Mouse (Mus musculus): ENCODE results near the gene Sgip1.

DNA sequence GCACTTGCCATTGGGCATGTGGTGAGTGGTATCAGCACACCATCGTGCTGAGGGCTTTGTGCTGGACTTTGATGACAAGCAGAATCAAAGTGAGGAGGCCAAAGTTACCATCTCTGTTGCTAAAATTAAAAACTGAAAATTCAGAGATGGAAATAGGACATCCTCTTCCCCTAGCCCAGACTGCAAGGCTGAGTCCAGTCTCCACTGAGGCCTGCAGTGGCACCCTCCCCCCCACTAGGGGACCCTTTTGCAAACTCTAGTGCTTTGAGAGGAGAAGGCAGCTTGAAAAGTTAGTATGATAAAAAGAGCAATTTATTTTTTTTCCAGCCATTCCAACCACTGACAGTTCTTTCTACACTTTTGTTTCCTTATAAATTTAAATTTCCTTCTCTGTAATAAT is 93.6 kb downstream of the Sgip1 start:
- TF ChIP-seq CTCF (IDR thresholded peaks at IDR 0.05; ENCODE audit: extremely low read depth, insufficient read length, insufficient replicate concordance, low read depth, low read length): no peak
- TF ChIP-seq POLR2A (IDR thresholded peaks at IDR 0.05; ENCODE audit: low read depth, low read length): no peak

Measured in small intestine, adult 2 months (tissue).